Mouse (Mus musculus): Measurements from ENCODE around the gene Zfp940. TPM values are rescaled to one million over a fixed set of nuclear protein-coding genes. Genes with fewer than 3 reads are reported as not detected.
A peak's percentile ranks its signal among the peaks of the same experiment; 100 is the strongest.

The Zfp940 gene
- polyA plus RNA-seq, 1 experiment from 2014 or later = 1.5 TPM

- Histone ChIP-seq H3K36me3 (ENCODE audit: control insufficient read depth, insufficient read depth) (peaks cover 5% of the 10 kb centered on the region), H3K9me3 (replicated peaks; ENCODE audit: control insufficient read depth, low read length) (no peaks in the 10 kb centered on the region), H3K27me3 (ENCODE audit: control insufficient read depth, insufficient read depth, low read length) (no peaks in the 10 kb centered on the region), H3K4me2 (ENCODE audit: low read depth, low read length) (peak within 1 kb of the TSS; percentile 91), H3K4me1 (ENCODE audit: control insufficient read depth, insufficient read depth, low read length) (peaks cover 9% of the 10 kb centered on the region), H3K27ac (ENCODE audit: low read length) (peak within 1 kb of the TSS; percentile 41; the same call in 1 of the 2 replicates), H3K9ac (ENCODE audit: low read length) (peak within 1 kb of the TSS; percentile 74), H3K4me3 (ENCODE audit: low read length) (peak within 1 kb of the TSS; percentile 69)
- ATAC-seq (replicated peaks; ENCODE audit: extremely low read depth, insufficient read depth, low FRiP score) = peak; percentile 95
- WGBS = 4% methylated on average over 32 of the region's 32 CpGs
Observed at GRCm38 (mm10) chr7:29859532-29860517, 6.4 kb upstream of the Zfp940 start, which contains the start of gene Zfp420. TSS of gene Zfp420 (plus strand) at chr7:29859979.

- H3K27ac ChIP-seq (ENCODE audit: low read length) = no peak overlapping the region
- H3K27me3 ChIP-seq (ENCODE audit: control insufficient read depth, insufficient read depth, low read length) = no peaks in the 10 kb centered on the region
- H3K4me2 ChIP-seq (ENCODE audit: low read depth, low read length) = peak overlapping the region; percentile 91
- WGBS = 53% methylated on average over 9 of the region's 9 CpGs
- 0 out of 2 replicates have a peak, but pooled peaks cover 3% of the 10 kb centered on the region for H3K9me3 ChIP-seq (replicated peaks; ENCODE audit: control insufficient read depth, low read length)
- no peak for ATAC-seq (replicated peaks; ENCODE audit: extremely low read depth, insufficient read depth, low FRiP score)
- H3K4me3 ChIP-seq (ENCODE audit: low read length) = peak overlapping the region; percentile 77
- no peaks in the 10 kb centered on the region for H3K36me3 ChIP-seq (ENCODE audit: control insufficient read depth, insufficient read depth)
- H3K4me1 ChIP-seq (ENCODE audit: control insufficient read depth, insufficient read depth, low read length) = peaks cover 6% of the 10 kb centered on the region; the same call in 1 of the 2 replicates
- H3K9ac ChIP-seq (ENCODE audit: low read length) = peak overlapping the region; percentile 77
Observed at GRCm38 (mm10) chr7:29852831-29853218, 644 bp downstream of the Zfp940 start.

GRCm38 (mm10) chr7:29844616-29845015 lies 8.9 kb downstream of the Zfp940 start:
- Histone ChIP-seq H3K36me3 (ENCODE audit: control insufficient read depth, insufficient read depth) (no peaks in the 10 kb centered on the region; the same call in 1 of the 2 replicates), H3K4me2 (ENCODE audit: low read depth, low read length) (no peak overlapping the region), H3K9me3 (replicated peaks; ENCODE audit: control insufficient read depth, low read length) (no peaks in the 10 kb centered on the region), H3K27me3 (ENCODE audit: control insufficient read depth, insufficient read depth, low read length) (no peaks in the 10 kb centered on the region), H3K4me3 (ENCODE audit: low read length) (no peak overlapping the region), H3K4me1 (ENCODE audit: control insufficient read depth, insufficient read depth, low read length) (no peaks in the 10 kb centered on the region), H3K9ac (ENCODE audit: low read length) (no peak overlapping the region), H3K27ac (ENCODE audit: low read length) (no peak overlapping the region)
- WGBS = 85% methylated on average over 5 of the region's 5 CpGs
- no peak for ATAC-seq (replicated peaks; ENCODE audit: extremely low read depth, insufficient read depth, low FRiP score)

- no peaks in the 10 kb centered on the region for H3K27me3 ChIP-seq (ENCODE audit: control insufficient read depth, insufficient read depth, low read length)
- no peak overlapping the region for H3K27ac ChIP-seq (ENCODE audit: low read length)
- H3K4me3 ChIP-seq (ENCODE audit: low read length) = no peak overlapping the region
- no peak for ATAC-seq (replicated peaks; ENCODE audit: extremely low read depth, insufficient read depth, low FRiP score)
- 87% methylated on average over 1 of the region's 1 CpGs for WGBS
- H3K4me1 ChIP-seq (ENCODE audit: control insufficient read depth, insufficient read depth, low read length) = no peaks in the 10 kb centered on the region
- H3K36me3 ChIP-seq (ENCODE audit: control insufficient read depth, insufficient read depth) = no peaks in the 10 kb centered on the region; the same call in 1 of the 2 replicates
- no peaks in the 10 kb centered on the region for H3K9me3 ChIP-seq (replicated peaks; ENCODE audit: control insufficient read depth, low read length)
- no peak overlapping the region for H3K4me2 ChIP-seq (ENCODE audit: low read depth, low read length)
- H3K9ac ChIP-seq (ENCODE audit: low read length) = no peak overlapping the region
Observed at GRCm38 (mm10) chr7:29842105-29842504, 11.4 kb downstream of the Zfp940 start.

- no peak overlapping the region for H3K27ac ChIP-seq (ENCODE audit: low read length)
- 71% methylated on average over 3 of the region's 3 CpGs for WGBS
- no peaks in the 10 kb centered on the region for H3K36me3 ChIP-seq (ENCODE audit: control insufficient read depth, insufficient read depth)
- ATAC-seq (replicated peaks; ENCODE audit: extremely low read depth, insufficient read depth, low FRiP score) = no peak
- H3K9ac ChIP-seq (ENCODE audit: low read length) = no peak overlapping the region
- no peaks in the 10 kb centered on the region for H3K9me3 ChIP-seq (replicated peaks; ENCODE audit: control insufficient read depth, low read length)
- no peaks in the 10 kb centered on the region for H3K27me3 ChIP-seq (ENCODE audit: control insufficient read depth, insufficient read depth, low read length)
- H3K4me1 ChIP-seq (ENCODE audit: control insufficient read depth, insufficient read depth, low read length) = no peaks in the 10 kb centered on the region
- H3K4me3 ChIP-seq (ENCODE audit: low read length) = no peak overlapping the region
- no peak overlapping the region for H3K4me2 ChIP-seq (ENCODE audit: low read depth, low read length)
Observed at GRCm38 (mm10) chr7:29839256-29839655, 14.2 kb downstream of the Zfp940 start.

- no peak overlapping the region for H3K4me2 ChIP-seq (ENCODE audit: low read depth, low read length)
- H3K36me3 ChIP-seq (ENCODE audit: control insufficient read depth, insufficient read depth) = peaks cover 11% of the 10 kb centered on the region
- H3K27ac ChIP-seq (ENCODE audit: low read length) = no peak overlapping the region
- no peaks in the 10 kb centered on the region for H3K9me3 ChIP-seq (replicated peaks; ENCODE audit: control insufficient read depth, low read length)
- 92% methylated on average over 1 of the region's 1 CpGs for WGBS
- H3K4me1 ChIP-seq (ENCODE audit: control insufficient read depth, insufficient read depth, low read length) = no peaks in the 10 kb centered on the region
- no peak for ATAC-seq (replicated peaks; ENCODE audit: extremely low read depth, insufficient read depth, low FRiP score)
- H3K9ac ChIP-seq (ENCODE audit: low read length) = no peak overlapping the region
- no peaks in the 10 kb centered on the region for H3K27me3 ChIP-seq (ENCODE audit: control insufficient read depth, insufficient read depth, low read length)
- H3K4me3 ChIP-seq (ENCODE audit: low read length) = no peak overlapping the region
Observed at GRCm38 (mm10) chr7:29836816-29837215, 16.7 kb downstream of the Zfp940 start.

- peaks cover 69% of the 10 kb centered on the region for H3K36me3 ChIP-seq (ENCODE audit: control insufficient read depth, insufficient read depth)
- H3K4me1 ChIP-seq (ENCODE audit: control insufficient read depth, insufficient read depth, low read length) = no peaks in the 10 kb centered on the region
- H3K27me3 ChIP-seq (ENCODE audit: control insufficient read depth, insufficient read depth, low read length) = no peaks in the 10 kb centered on the region
- WGBS = 92% methylated on average over 12 of the region's 12 CpGs
- H3K9me3 ChIP-seq (replicated peaks; ENCODE audit: control insufficient read depth, low read length) = peaks cover 3% of the 10 kb centered on the region
- no peak overlapping the region for H3K4me2 ChIP-seq (ENCODE audit: low read depth, low read length)
- H3K27ac ChIP-seq (ENCODE audit: low read length) = no peak overlapping the region
- no peak for ATAC-seq (replicated peaks; ENCODE audit: extremely low read depth, insufficient read depth, low FRiP score)
- H3K9ac ChIP-seq (ENCODE audit: low read length) = no peak overlapping the region
- no peak overlapping the region for H3K4me3 ChIP-seq (ENCODE audit: low read length)
Observed at GRCm38 (mm10) chr7:29829804-29830203, 23.7 kb downstream of the Zfp940 start.

GRCm38 (mm10) chr7:29828001-29828400 lies 25.5 kb downstream of the Zfp940 start:
- H3K4me2 ChIP-seq (ENCODE audit: low read depth, low read length) = no peak overlapping the region
- WGBS = 88% methylated on average over 12 of the region's 12 CpGs
- H3K27ac ChIP-seq (ENCODE audit: low read length) = no peak overlapping the region
- no peaks in the 10 kb centered on the region for H3K4me1 ChIP-seq (ENCODE audit: control insufficient read depth, insufficient read depth, low read length)
- no peak for ATAC-seq (replicated peaks; ENCODE audit: extremely low read depth, insufficient read depth, low FRiP score)
- H3K9ac ChIP-seq (ENCODE audit: low read length) = no peak overlapping the region
- H3K36me3 ChIP-seq (ENCODE audit: control insufficient read depth, insufficient read depth) = peaks cover 75% of the 10 kb centered on the region
- H3K9me3 ChIP-seq (replicated peaks; ENCODE audit: control insufficient read depth, low read length) = peaks cover 3% of the 10 kb centered on the region
- no peak overlapping the region for H3K4me3 ChIP-seq (ENCODE audit: low read length)
- no peaks in the 10 kb centered on the region for H3K27me3 ChIP-seq (ENCODE audit: control insufficient read depth, insufficient read depth, low read length)

- Histone ChIP-seq H3K9me3 (replicated peaks; ENCODE audit: control insufficient read depth, low read length) (no peaks in the 10 kb centered on the region), H3K27ac (ENCODE audit: low read length) (peak overlapping the region; percentile 82), H3K36me3 (ENCODE audit: control insufficient read depth, insufficient read depth) (peaks cover 7% of the 10 kb centered on the region), H3K4me2 (ENCODE audit: low read depth, low read length) (peak overlapping the region; percentile 84), H3K27me3 (ENCODE audit: control insufficient read depth, insufficient read depth, low read length) (no peaks in the 10 kb centered on the region), H3K9ac (ENCODE audit: low read length) (peak overlapping the region; percentile 81), H3K4me1 (ENCODE audit: control insufficient read depth, insufficient read depth, low read length) (peaks cover 21% of the 10 kb centered on the region), H3K4me3 (ENCODE audit: low read length) (peak overlapping the region; percentile 81)
- 2% methylated on average over 12 of the region's 12 CpGs for WGBS
- ATAC-seq (replicated peaks; ENCODE audit: extremely low read depth, insufficient read depth, low FRiP score) = peak; percentile 71
Observed at GRCm38 (mm10) chr7:29818619-29819254, 34.7 kb downstream of the Zfp940 start.
